Mouse (Mus musculus): ENCODE data around the gene Tlr4. TPM values are rescaled to one million over a fixed set of nuclear protein-coding genes. Genes with fewer than 3 reads are reported as not detected.

Tlr4 gene
- polyA plus RNA-seq, 1 experiment from 2014 or later = 3.4 TPM

GRCm38 (mm10) chr4:66843255-66843654 lies 15.9 kb downstream of the Tlr4 start:
- Histone ChIP-seq H3K9ac (ENCODE audit: low read length) (no peak overlapping the region), H3K9me3 (ENCODE audit: control insufficient read depth, low read length) (no peaks in the 10 kb centered on the region), H3K27me3 (ENCODE audit: control insufficient read depth, insufficient read depth, low read length) (no peaks in the 10 kb centered on the region), H3K4me3 (ENCODE audit: low read depth, low read length) (no peak overlapping the region), H3K36me3 (ENCODE audit: control insufficient read depth, insufficient read depth, low read length) (no peaks in the 10 kb centered on the region), H3K4me2 (replicated peaks; ENCODE audit: low read depth) (no peak overlapping the region), H3K27ac (replicated peaks) (no peak overlapping the region), H3K4me1 (replicated peaks; ENCODE audit: control insufficient read depth, insufficient read depth) (no peaks in the 10 kb centered on the region)
- TF ChIP-seq CTCF (IDR thresholded peaks at IDR 0.05; ENCODE audit: low read depth) (no peak), EP300 (optimal IDR thresholded peaks at IDR 0.05) (no peak)
- no peak for DNase-seq (ENCODE audit: low spot score)
- 83% methylated on average over 1 of the region's 1 CpGs for WGBS
- ATAC-seq (ENCODE audit: low FRiP score, low TSS enrichment) = no peak

- H3K27me3 ChIP-seq (ENCODE audit: control insufficient read depth, insufficient read depth, low read length) = no peaks in the 10 kb centered on the region
- H3K4me3 ChIP-seq (ENCODE audit: low read depth, low read length) = no peak overlapping the region
- no peaks in the 10 kb centered on the region for H3K4me1 ChIP-seq (replicated peaks; ENCODE audit: control insufficient read depth, insufficient read depth)
- DNase-seq (ENCODE audit: low spot score) = no peak
- WGBS = 64% methylated on average over 3 of the region's 3 CpGs
- TF ChIP-seq EP300 (optimal IDR thresholded peaks at IDR 0.05) = no peak
- TF ChIP-seq CTCF (IDR thresholded peaks at IDR 0.05; ENCODE audit: low read depth) = no peak
- ATAC-seq (ENCODE audit: low FRiP score, low TSS enrichment) = peak; percentile 80
- no peak overlapping the region for H3K27ac ChIP-seq (replicated peaks)
- no peaks in the 10 kb centered on the region for H3K9me3 ChIP-seq (ENCODE audit: control insufficient read depth, low read length)
- H3K4me2 ChIP-seq (replicated peaks; ENCODE audit: low read depth) = no peak overlapping the region
- no peaks in the 10 kb centered on the region for H3K36me3 ChIP-seq (ENCODE audit: control insufficient read depth, insufficient read depth, low read length)
- H3K9ac ChIP-seq (ENCODE audit: low read length) = no peak overlapping the region
These were observed 24.6 kb downstream of the Tlr4 start for GRCm38 (mm10) chr4:66852011-66852410.

- Histone ChIP-seq H3K36me3 (ENCODE audit: control insufficient read depth, insufficient read depth, low read length) (no peaks in the 10 kb centered on the region), H3K9me3 (ENCODE audit: control insufficient read depth, low read length) (no peaks in the 10 kb centered on the region), H3K27ac (replicated peaks) (no peak overlapping the region), H3K4me3 (ENCODE audit: low read depth, low read length) (no peak overlapping the region), H3K4me1 (replicated peaks; ENCODE audit: control insufficient read depth, insufficient read depth) (no peaks in the 10 kb centered on the region), H3K9ac (ENCODE audit: low read length) (no peak overlapping the region), H3K4me2 (replicated peaks; ENCODE audit: low read depth) (no peak overlapping the region), H3K27me3 (ENCODE audit: control insufficient read depth, insufficient read depth, low read length) (no peaks in the 10 kb centered on the region)
- WGBS = 92% methylated on average over 1 of the region's 1 CpGs
- DNase-seq (ENCODE audit: low spot score) = no peak
- ATAC-seq (ENCODE audit: low FRiP score, low TSS enrichment) = peak; percentile 75; the same call in 1 of the 2 replicates
- TF ChIP-seq CTCF (IDR thresholded peaks at IDR 0.05; ENCODE audit: low read depth) = no peak
- TF ChIP-seq EP300 (optimal IDR thresholded peaks at IDR 0.05) = no peak
These were observed 29.6 kb downstream of the Tlr4 start for GRCm38 (mm10) chr4:66856992-66857391.

DNA sequence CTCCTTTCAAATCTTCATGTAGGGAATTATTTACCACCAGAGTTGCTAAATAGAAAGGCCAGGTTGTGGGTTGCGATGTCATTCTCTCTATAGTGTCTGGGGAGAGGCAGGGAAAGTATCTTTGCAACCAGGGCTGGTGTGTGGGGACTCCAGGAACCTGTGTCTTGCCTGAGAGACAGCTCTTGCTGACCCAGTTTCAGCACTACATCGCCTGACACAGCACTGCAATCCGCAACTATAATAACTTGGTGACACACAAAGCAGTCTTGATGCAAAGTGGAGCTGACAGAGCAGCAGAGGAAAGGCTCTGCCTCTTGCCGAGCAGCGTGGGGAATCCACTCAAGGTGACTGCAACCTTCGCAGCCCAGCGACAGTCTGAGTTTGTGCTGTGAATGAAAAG lies 42.5 kb downstream of the Tlr4 start:
- H3K4me3 ChIP-seq (ENCODE audit: low read depth, low read length) = no peak overlapping the region

DNA sequence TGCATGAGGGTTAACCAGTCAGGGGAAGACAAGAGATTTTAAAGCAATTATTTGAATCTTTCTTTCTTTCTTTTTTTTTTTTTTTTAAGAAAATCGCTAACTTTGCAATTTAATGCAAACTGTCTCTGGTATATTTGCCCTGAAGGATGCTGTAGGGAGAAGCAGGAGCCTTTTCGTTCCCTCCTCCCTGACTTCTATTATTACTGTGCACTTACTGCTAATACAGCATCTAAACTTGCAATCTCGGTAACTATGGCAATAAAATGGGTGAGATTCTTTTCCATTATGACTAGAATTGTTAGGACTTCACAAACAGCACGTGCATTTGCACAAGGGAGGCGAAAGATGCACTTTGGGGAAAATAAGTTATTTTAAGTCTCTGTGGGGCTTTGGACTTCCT lies 44.6 kb downstream of the Tlr4 start:
- H3K4me3 ChIP-seq (ENCODE audit: low read depth, low read length) = no peak overlapping the region
- DNase-seq (ENCODE audit: low spot score) (no peak), ATAC-seq (ENCODE audit: low FRiP score, low TSS enrichment) (no peak)
- no peaks in the 10 kb centered on the region for H3K9me3 ChIP-seq (ENCODE audit: control insufficient read depth, low read length)
- no peak overlapping the region for H3K9ac ChIP-seq (ENCODE audit: low read length)
- no peak overlapping the region for H3K27ac ChIP-seq (replicated peaks)
- no peak for TF ChIP-seq CTCF (IDR thresholded peaks at IDR 0.05; ENCODE audit: low read depth)
- no peak for TF ChIP-seq EP300 (optimal IDR thresholded peaks at IDR 0.05)
- H3K36me3 ChIP-seq (ENCODE audit: control insufficient read depth, insufficient read depth, low read length) = no peaks in the 10 kb centered on the region
- no peak overlapping the region for H3K4me2 ChIP-seq (replicated peaks; ENCODE audit: low read depth)
- H3K4me1 ChIP-seq (replicated peaks; ENCODE audit: control insufficient read depth, insufficient read depth) = no peaks in the 10 kb centered on the region
- 83% methylated on average over 5 of the region's 5 CpGs for WGBS
- no peaks in the 10 kb centered on the region for H3K27me3 ChIP-seq (ENCODE audit: control insufficient read depth, insufficient read depth, low read length)

More for the DNA sequence above, 42.5 kb downstream of the Tlr4 start:
- WGBS = 78% methylated on average over 7 of the region's 7 CpGs
- ATAC-seq (ENCODE audit: low FRiP score, low TSS enrichment) (no peak), DNase-seq (ENCODE audit: low spot score) (no peak)
- H3K27me3 ChIP-seq (ENCODE audit: control insufficient read depth, insufficient read depth, low read length) = no peaks in the 10 kb centered on the region
- no peak overlapping the region for H3K4me2 ChIP-seq (replicated peaks; ENCODE audit: low read depth)
- no peak overlapping the region for H3K27ac ChIP-seq (replicated peaks)
- H3K9me3 ChIP-seq (ENCODE audit: control insufficient read depth, low read length) = no peaks in the 10 kb centered on the region
- no peak overlapping the region for H3K9ac ChIP-seq (ENCODE audit: low read length)
- no peaks in the 10 kb centered on the region for H3K36me3 ChIP-seq (ENCODE audit: control insufficient read depth, insufficient read depth, low read length)
- H3K4me1 ChIP-seq (replicated peaks; ENCODE audit: control insufficient read depth, insufficient read depth) = no peaks in the 10 kb centered on the region
- no peak for TF ChIP-seq EP300 (optimal IDR thresholded peaks at IDR 0.05)
- TF ChIP-seq CTCF (IDR thresholded peaks at IDR 0.05; ENCODE audit: low read depth) = no peak

- no peak for DNase-seq (ENCODE audit: low spot score)
- H3K4me3 ChIP-seq (ENCODE audit: low read depth, low read length) = no peak overlapping the region
These were observed 46.0 kb downstream of the Tlr4 start for GRCm38 (mm10) chr4:66873342-66873741.

More at GRCm38 (mm10) chr4:66873342-66873741, 46.0 kb downstream of the Tlr4 start:
- H3K9me3 ChIP-seq (ENCODE audit: control insufficient read depth, low read length) = no peaks in the 10 kb centered on the region
- H3K4me2 ChIP-seq (replicated peaks; ENCODE audit: low read depth) = no peak overlapping the region
- no peaks in the 10 kb centered on the region for H3K36me3 ChIP-seq (ENCODE audit: control insufficient read depth, insufficient read depth, low read length)
- H3K27ac ChIP-seq (replicated peaks) = no peak overlapping the region
- no peak overlapping the region for H3K9ac ChIP-seq (ENCODE audit: low read length)
- no peak for ATAC-seq (ENCODE audit: low FRiP score, low TSS enrichment)
- no peaks in the 10 kb centered on the region for H3K4me1 ChIP-seq (replicated peaks; ENCODE audit: control insufficient read depth, insufficient read depth)
- no peaks in the 10 kb centered on the region for H3K27me3 ChIP-seq (ENCODE audit: control insufficient read depth, insufficient read depth, low read length)
- TF ChIP-seq CTCF (IDR thresholded peaks at IDR 0.05; ENCODE audit: low read depth) (no peak), EP300 (optimal IDR thresholded peaks at IDR 0.05) (no peak)

Data from stomach, postnatal 0 days (tissue).